Mouse (Mus musculus) kidney, adult 2 months (tissue): ENCODE data around the gene Pkp4. TPM values are rescaled to one million over a fixed set of nuclear protein-coding genes. Genes with fewer than 3 reads are reported as not detected.
"Not testable (repeated sequence)": the region's sequence is repeated elsewhere in the genome, so short reads cannot be mapped to it uniquely, and the experiment has no call there.

ENCODE experiments used
- DNase-seq: peaks from one replicate; pipeline ENCODE4 v3.0.0; 2021
- H3K27ac ChIP-seq: fragments of 200-500 bp; 2 replicates; pipeline ENCODE4 v1.5.1; 2012; ENCODE audit warnings: low read depth, low read length, control low read depth, inconsistent platforms; ENCODE audit not compliant: insufficient read depth
- H3K27me3 ChIP-seq: fragments of 200-500 bp; replicated peaks from 2 replicates; pipeline ENCODE4 v1.6.1; 2012; ENCODE audit warnings: mild to moderate bottlenecking, moderate library complexity, low read length, inconsistent platforms; ENCODE audit not compliant: control insufficient read depth, insufficient read depth
- H3K36me3 ChIP-seq: fragments of 200-500 bp; 2 replicates; pipeline ENCODE4 v1.6.1; 2012; ENCODE audit warnings: mild to moderate bottlenecking, moderate library complexity, low read length, inconsistent platforms; ENCODE audit not compliant: control insufficient read depth, insufficient read depth
- H3K4me1 ChIP-seq: fragments of 200-500 bp; 2 replicates; pipeline ENCODE4 v1.6.1; 2011; ENCODE audit warnings: low read length; ENCODE audit not compliant: control insufficient read depth, insufficient read depth
- H3K4me3 ChIP-seq: fragments of 200-500 bp; 2 replicates; pipeline ENCODE4 v1.5.1; 2011; ENCODE audit warnings: mild to moderate bottlenecking, low read depth, low read length, control low read depth; ENCODE audit not compliant: insufficient read depth
- CTCF ChIP-seq: fragments of 200-500 bp; conservative IDR thresholded peaks from 2 replicates; pipeline ENCODE4 v1.5.1; 2011; ENCODE audit warnings: low read depth, mild to moderate bottlenecking, control low read depth, low read length, moderate library complexity, mixed read lengths; ENCODE audit not compliant: insufficient read depth, insufficient read length
- POLR2A ChIP-seq: fragments of 200-500 bp; IDR thresholded peaks from one replicate; pipeline ENCODE4 v1.6.1; 2011; ENCODE audit warnings: low read depth, low read length, control low read depth
- whole genome bisulfite sequencing: fragments of 180-500 bp; shearing (Covaris S2); methylation state at CpG from one replicate; pipeline ENCODE4 v1.1.7; 2018; 5-methylcytosine and 5-hydroxymethylcytosine counted together
- polyA plus RNA-seq: library from polyadenylated mRNA; depleted of rRNA; stranded (reverse); fragments of >200 nt; gene quantifications from 2 replicates; pipeline ENCODE4 v1.2.3, GENCODE M21; 2012

Pkp4 gene
- polyA plus RNA-seq, 1 experiment: 211 TPM

DNA sequence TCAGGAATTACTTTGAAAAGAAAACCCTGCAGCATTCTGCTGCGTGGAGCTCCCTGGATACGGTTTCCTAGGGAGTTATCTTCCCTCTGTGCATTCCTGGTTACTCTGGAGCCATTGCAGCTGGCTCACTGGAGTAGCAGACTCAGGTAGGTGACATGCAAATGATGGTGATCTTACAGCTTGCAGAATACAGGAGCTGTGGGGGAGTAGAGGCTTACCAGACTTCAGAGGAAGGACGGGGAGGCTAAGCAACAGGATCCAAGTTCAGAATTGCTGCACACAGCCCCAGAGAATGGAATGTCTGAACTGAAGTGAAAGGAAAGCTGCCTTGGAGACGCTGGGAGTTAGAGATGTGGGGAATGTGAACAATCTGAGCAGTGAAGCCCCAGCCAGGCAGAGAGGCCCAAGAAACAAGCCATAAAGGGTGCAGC, 200.7 kb downstream of the Pkp4 start:
- Histone ChIP-seq H3K4me3 (no peak overlapping the region), H3K27ac (no peak overlapping the region), H3K27me3 (no peaks in the 10 kb centered on the region), H3K4me1 (no peaks in the 10 kb centered on the region), H3K36me3 (no peaks in the 10 kb centered on the region)
- TF ChIP-seq POLR2A (no peak), CTCF (no peak)
- DNase-seq: no peak
- 43% methylated on average over 4 of the region's 4 CpGs for WGBS

DNA sequence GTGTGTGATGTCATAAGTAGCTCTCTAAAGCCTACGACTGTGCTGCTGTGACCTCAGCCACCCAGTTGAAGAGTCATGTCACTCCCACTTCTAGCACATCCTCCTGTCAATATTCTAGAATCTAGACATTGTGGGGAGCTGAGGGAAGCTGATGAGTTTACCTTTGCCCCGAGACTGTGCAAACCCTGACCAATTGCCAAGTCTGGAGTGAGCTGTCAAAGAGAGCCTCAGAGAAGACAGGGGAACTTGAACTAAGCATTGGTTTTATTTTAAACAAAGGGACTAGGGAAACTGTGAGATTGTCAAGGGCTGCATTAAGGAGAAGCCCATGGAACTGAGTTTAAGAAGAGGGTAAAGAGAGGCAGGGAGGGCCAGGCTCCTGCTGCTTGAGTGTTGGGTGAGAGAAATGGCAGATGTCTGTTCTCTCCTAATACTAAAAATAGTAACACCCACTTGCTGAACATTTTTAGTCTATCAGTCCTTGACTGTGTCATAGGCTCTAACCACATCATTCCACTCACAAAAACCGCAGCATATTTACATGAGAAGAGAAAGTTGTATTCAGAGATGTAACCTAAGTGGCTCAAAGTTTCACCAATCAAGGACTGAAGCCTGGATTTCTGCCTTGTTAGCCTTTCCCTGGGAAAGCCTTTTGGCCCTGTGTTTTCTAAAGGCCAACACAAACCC, 203.6 kb downstream of the Pkp4 start:
- WGBS: 81% methylated on average over 3 of the region's 3 CpGs
- Histone ChIP-seq H3K27me3 (no peaks in the 10 kb centered on the region), H3K36me3 (no peaks in the 10 kb centered on the region), H3K4me3 (no peak overlapping the region), H3K27ac (no peak overlapping the region), H3K4me1 (no peaks in the 10 kb centered on the region)
- no peak for DNase-seq
- no peak for TF ChIP-seq POLR2A
- no peak for TF ChIP-seq CTCF

DNA sequence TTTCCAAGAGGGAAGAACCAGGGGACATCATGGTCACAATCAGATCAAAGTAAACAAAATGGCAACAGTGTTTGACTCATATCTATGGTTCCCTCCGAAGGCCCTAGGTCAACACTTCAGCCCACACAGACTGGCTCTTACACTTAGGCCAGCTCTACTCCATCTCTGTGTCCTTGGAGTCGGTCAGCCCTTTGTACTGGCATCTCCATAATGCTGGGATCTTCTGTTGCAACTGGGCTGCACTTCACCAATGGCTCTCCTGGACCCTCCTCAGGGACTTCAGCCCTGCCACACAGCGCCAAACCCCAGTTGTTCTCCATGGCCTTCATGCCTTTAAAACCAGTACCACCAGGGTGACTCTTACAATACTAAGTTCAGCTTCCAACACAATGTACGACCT, 206.5 kb downstream of the Pkp4 start:
- DNase-seq: no peak
- Histone ChIP-seq H3K4me3 (no peak overlapping the region), H3K4me1 (no peaks in the 10 kb centered on the region), H3K36me3 (no peaks in the 10 kb centered on the region), H3K27me3 (no peaks in the 10 kb centered on the region), H3K27ac (no peak overlapping the region)
- 96% methylated on average over 4 of the region's 4 CpGs for WGBS
- no peak for TF ChIP-seq CTCF
- no peak for TF ChIP-seq POLR2A

DNA sequence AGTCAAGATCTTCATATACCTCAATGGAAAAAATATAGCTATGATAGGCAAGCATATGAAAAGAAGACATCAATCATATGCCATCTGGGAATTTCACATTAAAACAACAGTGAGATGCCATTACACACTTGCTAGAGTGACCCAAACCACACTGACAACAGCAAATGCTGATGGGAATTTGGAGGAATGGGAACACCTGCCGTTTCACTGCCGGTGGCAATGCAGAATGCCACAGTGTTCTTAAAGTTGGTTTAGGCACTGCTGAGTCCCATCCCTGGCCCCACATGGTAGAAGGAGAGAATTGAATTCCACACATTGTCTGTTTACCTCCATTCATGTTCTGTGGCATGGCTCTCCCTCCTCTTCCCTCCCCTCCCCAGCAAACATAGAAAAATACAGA, 212.5 kb downstream of the Pkp4 start:
- no peaks in the 10 kb centered on the region for H3K36me3 ChIP-seq
- no peak for DNase-seq
- no peak for TF ChIP-seq POLR2A
- TF ChIP-seq CTCF: no peak
- H3K27ac ChIP-seq: no peak overlapping the region
- no peak overlapping the region for H3K4me3 ChIP-seq
- no peaks in the 10 kb centered on the region; the same call in 1 of the 2 replicates for H3K27me3 ChIP-seq
- 97% methylated on average over 2 of the region's 2 CpGs for WGBS
- no peaks in the 10 kb centered on the region for H3K4me1 ChIP-seq

DNA sequence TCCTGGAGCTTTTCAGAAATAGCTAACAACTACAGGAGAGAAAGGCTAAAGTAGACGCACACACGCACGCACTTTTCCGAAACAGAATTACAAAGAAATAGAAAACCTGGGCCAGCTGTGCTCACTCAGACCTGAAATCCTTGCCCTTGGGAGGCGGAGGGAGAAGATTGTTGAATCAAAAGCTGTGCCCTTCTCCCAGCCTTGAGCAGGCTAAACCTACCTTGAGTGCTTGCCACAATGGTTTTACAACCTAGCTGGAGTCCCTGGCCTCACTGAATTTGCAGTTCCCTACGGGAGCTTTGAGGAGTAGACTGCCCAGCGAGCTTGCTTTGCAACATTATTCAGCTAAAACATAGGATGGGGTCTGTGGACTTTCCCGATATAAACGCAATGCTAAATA, 217.4 kb downstream of the Pkp4 start:
- no peaks in the 10 kb centered on the region for H3K4me1 ChIP-seq
- TF ChIP-seq POLR2A: no peak
- no peak for TF ChIP-seq CTCF
- 84% methylated on average over 9 of the region's 9 CpGs for WGBS

DNA sequence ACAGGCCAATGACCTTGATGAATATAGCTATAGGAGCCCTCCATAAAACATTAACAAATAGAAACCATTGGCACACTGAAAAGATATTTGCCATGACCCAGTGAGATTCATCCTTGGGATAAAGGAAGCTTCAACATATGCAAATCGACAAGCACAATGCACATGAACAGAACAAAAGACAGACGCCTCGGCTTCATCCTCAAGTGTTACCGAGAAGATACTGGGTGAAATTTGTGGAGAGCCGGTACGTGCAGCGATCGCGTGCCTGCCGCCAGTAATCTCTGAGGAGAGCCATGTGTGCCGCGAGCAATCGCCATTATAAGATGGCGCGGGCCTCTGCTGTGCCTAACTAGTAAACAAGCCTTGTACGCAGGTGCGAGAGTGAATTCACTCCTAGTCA, 218.2 kb downstream of the Pkp4 start:
- H3K27me3 ChIP-seq, H3K4me1 ChIP-seq, H3K27ac ChIP-seq, H3K4me3 ChIP-seq, H3K36me3 ChIP-seq, DNase-seq: not testable (repeated sequence)
- 98% methylated on average over 17 of the region's 17 CpGs for WGBS

More for the DNA sequence above, 217.4 kb downstream of the Pkp4 start:
- no peak for DNase-seq
- Histone ChIP-seq H3K27me3 (no peaks in the 10 kb centered on the region; the same call in 1 of the 2 replicates), H3K4me3 (no peak overlapping the region), H3K36me3 (no peaks in the 10 kb centered on the region), H3K27ac (no peak overlapping the region)

DNA sequence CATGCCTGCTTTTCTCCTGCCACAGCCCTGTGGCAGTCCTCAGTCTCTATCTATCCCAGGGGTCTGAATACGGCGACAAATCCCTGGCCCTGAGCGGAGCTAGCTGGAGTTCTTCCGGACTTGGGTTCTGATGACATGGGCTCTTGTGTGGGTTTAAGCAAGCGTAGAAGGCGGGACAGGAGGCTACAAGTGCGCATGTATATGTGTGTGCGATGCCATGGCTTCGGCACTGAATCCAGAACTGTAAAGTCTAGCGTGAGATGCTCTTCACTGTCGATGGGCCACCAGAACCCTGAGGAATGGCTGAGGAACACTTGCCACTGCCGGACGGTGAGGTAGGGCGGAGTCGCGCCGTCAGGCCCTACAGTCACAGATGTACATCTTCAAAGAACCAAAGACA, 222.6 kb downstream of the Pkp4 start:
- no peak for DNase-seq
- WGBS: 97% methylated on average over 17 of the region's 17 CpGs
- no peaks in the 10 kb centered on the region for H3K27me3 ChIP-seq
- no peak overlapping the region for H3K27ac ChIP-seq
- H3K36me3 ChIP-seq: no peaks in the 10 kb centered on the region
- H3K4me3 ChIP-seq: no peak overlapping the region
- no peak for TF ChIP-seq POLR2A
- TF ChIP-seq CTCF: no peak
- no peaks in the 10 kb centered on the region for H3K4me1 ChIP-seq
